Mouse (Mus musculus) embryonic facial prominence, embryonic 11.5 days (tissue): ENCODE measurements around the gene Tut7. TPM values are rescaled to one million over a fixed set of nuclear protein-coding genes. Genes with fewer than 3 reads are reported as not detected.

Experiments used
- ATAC-seq: fragments of 200-750 bp; cut with Nextera tagmentation; replicated peaks from 2 replicates; pipeline ENCODE4 v1.8.0; 2017; ENCODE audit warnings: low read depth; ENCODE audit not compliant: insufficient number of reproducible peaks, low FRiP score, low TSS enrichment
- DNase-seq: peaks from one replicate; pipeline ENCODE4 v3.0.0-alpha.2; 2015; ENCODE audit warnings: low spot score
- H3K27ac ChIP-seq: fragments of 300-500 bp; sonication (generic); replicated peaks from 2 replicates; pipeline ENCODE4 v1.5.1; 2014; ENCODE audit warnings: mild to moderate bottlenecking, low read depth, low read length, control low read depth
- H3K27me3 ChIP-seq: fragments of 300-500 bp; sonication (generic); 2 replicates; pipeline ENCODE4 v1.6.1; 2014; ENCODE audit warnings: mild to moderate bottlenecking, low read length, moderate library complexity, mixed read lengths; ENCODE audit not compliant: control insufficient read depth, insufficient read depth
- H3K36me3 ChIP-seq: fragments of 300-500 bp; sonication (generic); replicated peaks from 2 replicates; pipeline ENCODE4 v1.6.1; 2014; ENCODE audit warnings: low read depth, mild to moderate bottlenecking, low read length, moderate library complexity, mixed read lengths; ENCODE audit not compliant: control insufficient read depth, insufficient read depth
- H3K4me1 ChIP-seq: fragments of 300-500 bp; sonication (generic); 2 replicates; pipeline ENCODE4 v1.6.1; 2014; ENCODE audit warnings: low read length, mixed read lengths; ENCODE audit not compliant: control insufficient read depth, insufficient read depth
- H3K4me2 ChIP-seq: fragments of 300-500 bp; sonication (generic); 2 replicates; pipeline ENCODE4 v1.6.1; 2014; ENCODE audit warnings: low read depth, mild to moderate bottlenecking, control low read depth, low read length, moderate library complexity
- H3K4me3 ChIP-seq: fragments of 300-500 bp; sonication (generic); 2 replicates; pipeline ENCODE4 v1.5.1; 2014; ENCODE audit warnings: low read depth, low read length, control low read depth
- H3K9ac ChIP-seq: fragments of 300-500 bp; sonication (generic); replicated peaks from 2 replicates; pipeline ENCODE4 v1.6.1; 2014; ENCODE audit warnings: mild to moderate bottlenecking, control low read depth, low read length
- H3K9me3 ChIP-seq: fragments of 300-500 bp; sonication (generic); replicated peaks from 2 replicates; pipeline ENCODE4 v1.6.1; 2016; ENCODE audit warnings: mild to moderate bottlenecking, low read length, inconsistent platforms, mixed read lengths; ENCODE audit not compliant: control insufficient read depth
- WGBS: fragments of 180-500 bp; shearing (Covaris S2); extraction: QIAGEN DNeasy Blood & Tissue Kit; methylation state at CpG from one replicate; pipeline ENCODE4 v1.1.7; 2014; 5-methylcytosine and 5-hydroxymethylcytosine counted together
- polyA plus RNA-seq: library from polyadenylated mRNA; unstranded; fragments of >200 nt; fragmentation: Nextera tagmentation; extraction: Ambion mirVana; gene quantifications from 2 replicates; pipeline ENCODE4 v1.2.1, GENCODE M21; 2014

Tut7 gene
- polyA plus RNA-seq = 48.7 and 50.0 TPM in 2 replicates

DNA sequence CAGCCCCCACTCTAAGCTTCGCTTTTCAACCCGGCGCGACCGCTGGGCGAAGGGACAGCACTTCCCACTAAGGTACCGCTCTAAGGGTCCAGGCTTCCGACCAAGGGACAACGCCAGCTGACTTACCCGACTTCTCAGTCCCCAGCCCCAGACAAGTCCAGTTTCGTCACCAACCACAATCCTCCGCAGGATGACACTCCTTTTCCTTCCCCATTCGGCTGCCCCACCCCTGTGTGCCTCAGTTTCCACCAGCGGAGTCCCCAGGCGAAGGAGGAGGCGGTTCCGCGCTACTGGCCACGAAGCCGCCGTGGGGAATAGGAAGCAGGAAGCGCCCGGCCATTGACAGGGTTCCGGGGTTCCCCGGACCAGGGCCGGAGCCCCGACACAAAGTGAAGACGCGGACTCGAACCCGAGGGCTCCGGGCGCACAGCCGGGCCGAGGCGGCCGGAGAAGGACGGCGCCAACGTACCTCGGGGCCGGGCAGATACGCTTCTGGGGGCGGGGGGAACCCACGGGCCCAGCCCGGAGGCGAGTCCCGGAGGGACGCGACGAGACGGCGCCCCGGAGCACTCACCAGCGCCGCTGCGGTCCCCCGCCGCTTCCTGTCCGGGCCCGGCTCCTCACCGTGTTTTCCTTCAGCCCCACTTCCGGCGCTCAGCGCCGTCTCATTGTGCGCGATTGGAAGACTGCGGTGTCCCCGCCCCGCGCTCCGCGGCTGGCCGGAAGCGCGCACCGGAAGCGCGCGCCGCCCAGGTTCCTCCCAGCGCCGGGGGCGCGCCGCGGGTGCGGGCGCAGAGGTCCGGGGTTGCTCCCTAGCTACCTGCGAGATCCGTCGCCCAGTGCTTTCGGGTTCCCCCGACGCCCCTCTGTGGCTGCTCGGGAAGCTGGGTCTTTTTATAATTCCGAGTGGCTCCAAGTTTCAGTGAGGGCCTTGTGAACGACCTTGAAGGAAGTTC lies at the start of gene Tut7:
Gene Tut7 (minus strand): TSS at position 641 of the 956 bp plus-strand sequence.
- peak; percentile 96 for DNase-seq
- Histone ChIP-seq H3K27ac (peak within 1 kb of the TSS; percentile 77), H3K4me2 (peak within 1 kb of the TSS; percentile 62), H3K9me3 (no peaks in the 10 kb centered on the region), H3K36me3 (no peaks in the 10 kb centered on the region), H3K4me1 (no peaks in the 10 kb centered on the region), H3K9ac (peak within 1 kb of the TSS; percentile 75), H3K4me3 (peak within 1 kb of the TSS; percentile 98), H3K27me3 (no peaks in the 10 kb centered on the region)
- peak; percentile 96 for ATAC-seq
- under 1% methylated on average over 78 of the region's 100 CpGs for WGBS

GRCm38 (mm10) chr13:59872446-59872845 lies 49.5 kb upstream of the Tut7 start:
- Histone ChIP-seq H3K4me2 (no peak overlapping the region), H3K27ac (no peak overlapping the region), H3K4me3 (no peak overlapping the region), H3K9ac (no peak overlapping the region), H3K36me3 (no peaks in the 10 kb centered on the region), H3K9me3 (no peaks in the 10 kb centered on the region), H3K27me3 (no peaks in the 10 kb centered on the region), H3K4me1 (peaks cover 2% of the 10 kb centered on the region)
- no peak for ATAC-seq
- no peak for DNase-seq
- WGBS = 54% methylated on average over 7 of the region's 7 CpGs

- no peak for ATAC-seq
- H3K4me3 ChIP-seq = no peak overlapping the region
- no peaks in the 10 kb centered on the region for H3K9me3 ChIP-seq
- no peak overlapping the region for H3K9ac ChIP-seq
- 88% methylated on average over 5 of the region's 5 CpGs for WGBS
- H3K27ac ChIP-seq = no peak overlapping the region
- DNase-seq = no peak
- H3K27me3 ChIP-seq = no peaks in the 10 kb centered on the region
- peaks cover 2% of the 10 kb centered on the region for H3K4me1 ChIP-seq
- no peaks in the 10 kb centered on the region for H3K36me3 ChIP-seq
- H3K4me2 ChIP-seq = no peak overlapping the region
Measured at GRCm38 (mm10) chr13:59870004-59870403, 47.1 kb upstream of the Tut7 start.

GRCm38 (mm10) chr13:59868011-59868649 lies 45.2 kb upstream of the Tut7 start:
- no peak for DNase-seq
- Histone ChIP-seq H3K4me1 (no peaks in the 10 kb centered on the region), H3K9me3 (no peaks in the 10 kb centered on the region), H3K36me3 (no peaks in the 10 kb centered on the region), H3K4me3 (no peak overlapping the region), H3K9ac (no peak overlapping the region), H3K27ac (no peak overlapping the region), H3K4me2 (no peak overlapping the region), H3K27me3 (no peaks in the 10 kb centered on the region)
- WGBS = 77% methylated on average over 9 of the region's 9 CpGs
- no peak for ATAC-seq

DNA sequence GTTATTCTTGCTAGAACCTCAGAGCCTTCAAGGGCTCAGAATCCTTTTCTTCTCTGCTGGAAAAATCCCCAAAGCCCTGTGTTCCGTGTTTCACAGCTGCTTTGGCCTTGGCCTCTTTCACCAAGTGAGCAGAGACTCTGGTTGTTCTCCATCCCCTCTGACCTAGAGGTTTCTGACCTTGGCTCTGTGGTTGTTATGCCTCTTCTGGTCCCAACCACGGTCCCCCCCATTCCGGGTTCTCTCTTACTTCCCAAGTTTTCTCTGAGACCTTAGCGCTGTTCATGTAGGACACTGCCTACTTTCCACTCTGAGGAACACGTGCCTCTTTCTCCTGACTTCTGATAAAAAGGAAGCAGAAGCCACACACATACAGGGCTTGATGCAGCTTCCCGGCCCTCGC lies 44.2 kb upstream of the Tut7 start:
- H3K9ac ChIP-seq = no peak overlapping the region
- DNase-seq (no peak), ATAC-seq (no peak)
- no peaks in the 10 kb centered on the region for H3K36me3 ChIP-seq
- no peak overlapping the region for H3K4me3 ChIP-seq
- no peaks in the 10 kb centered on the region for H3K27me3 ChIP-seq
- no peaks in the 10 kb centered on the region for H3K4me1 ChIP-seq
- no peak overlapping the region for H3K27ac ChIP-seq
- no peak overlapping the region for H3K4me2 ChIP-seq
- 84% methylated on average over 7 of the region's 7 CpGs for WGBS
- no peaks in the 10 kb centered on the region for H3K9me3 ChIP-seq

GRCm38 (mm10) chr13:59859515-59859914 lies 36.6 kb upstream of the Tut7 start:
- Histone ChIP-seq H3K27ac (no peak overlapping the region), H3K9me3 (no peaks in the 10 kb centered on the region), H3K36me3 (no peaks in the 10 kb centered on the region), H3K4me3 (no peak overlapping the region), H3K9ac (no peak overlapping the region), H3K4me2 (no peak overlapping the region), H3K27me3 (no peaks in the 10 kb centered on the region), H3K4me1 (no peaks in the 10 kb centered on the region)
- DNase-seq = no peak
- 58% methylated on average over 7 of the region's 7 CpGs for WGBS
- ATAC-seq = no peak

GRCm38 (mm10) chr13:59856286-59857070 lies 33.5 kb upstream of the Tut7 start:
- Histone ChIP-seq H3K36me3 (no peaks in the 10 kb centered on the region), H3K9ac (no peak overlapping the region), H3K4me1 (no peaks in the 10 kb centered on the region), H3K4me3 (no peak overlapping the region), H3K27ac (no peak overlapping the region), H3K27me3 (no peaks in the 10 kb centered on the region), H3K4me2 (no peak overlapping the region), H3K9me3 (no peaks in the 10 kb centered on the region)
- ATAC-seq (no peak; the same call in 1 of the 2 replicates), DNase-seq (peak; percentile 77)
- 54% methylated on average over 20 of the region's 20 CpGs for WGBS
